Mouse (Mus musculus): ENCODE measurements around the gene Cep152. TPM values are rescaled to one million over a fixed set of nuclear protein-coding genes. Genes with fewer than 3 reads are reported as not detected.

The Cep152 gene
- 1.7 TPM for polyA plus RNA-seq (2014; fragmentation: Illumina TruSeq; extraction: RNeasy Lipid Tissue Mini Kit (QIAGEN cat#74804); ENCODE audit: low replicate concordance)

GRCm38 (mm10) chr2:125624837-125625351, at the start of gene Cep152:
Gene Cep152, minus strand, starts transcription at chr2:125625113.

GRCm38 (mm10) chr2:125672957-125673631, 48.2 kb upstream of the Cep152 start, which contains the start of gene Eid1:
Gene Eid1, plus strand, starts transcription at chr2:125673095.

Other genes starting within 250 kb of the Cep152 start
- not detected for gene Gm9913, start 120.0 kb downstream of the Cep152 start, polyA plus RNA-seq (2014; fragmentation: Illumina TruSeq; extraction: RNeasy Lipid Tissue Mini Kit (QIAGEN cat#74804); ENCODE audit: low replicate concordance)
- gene Fbn1, start 117.1 kb downstream of the Cep152 start, polyA plus RNA-seq (2014; fragmentation: Illumina TruSeq; extraction: RNeasy Lipid Tissue Mini Kit (QIAGEN cat#74804); ENCODE audit: low replicate concordance) = 7.8 TPM
- 85.8 TPM for gene Eid1, start 48.0 kb upstream of the Cep152 start, polyA plus RNA-seq (2014; fragmentation: Illumina TruSeq; extraction: RNeasy Lipid Tissue Mini Kit (QIAGEN cat#74804); ENCODE audit: low replicate concordance)
- 0.41 TPM for gene Shc4, start 99.0 kb upstream of the Cep152 start, polyA plus RNA-seq (2014; fragmentation: Illumina TruSeq; extraction: RNeasy Lipid Tissue Mini Kit (QIAGEN cat#74804); ENCODE audit: low replicate concordance)
- 70.8 TPM for gene Secisbp2l, start 157.8 kb upstream of the Cep152 start, polyA plus RNA-seq (2014; fragmentation: Illumina TruSeq; extraction: RNeasy Lipid Tissue Mini Kit (QIAGEN cat#74804); ENCODE audit: low replicate concordance)
- gene Galk2, start 234.0 kb upstream of the Cep152 start, polyA plus RNA-seq (2014; fragmentation: Illumina TruSeq; extraction: RNeasy Lipid Tissue Mini Kit (QIAGEN cat#74804); ENCODE audit: low replicate concordance) = 92.2 TPM
- 310 TPM for gene Cops2, start 234.0 kb upstream of the Cep152 start, polyA plus RNA-seq (2014; fragmentation: Illumina TruSeq; extraction: RNeasy Lipid Tissue Mini Kit (QIAGEN cat#74804); ENCODE audit: low replicate concordance)